Mouse (Mus musculus) left cerebral cortex, postnatal 4 days (tissue): ENCODE results near the gene Thbd. TPM values are rescaled to one million over a fixed set of nuclear protein-coding genes. Genes with fewer than 3 reads are reported as not detected.

Experiments used
- DNase-seq: peaks from one replicate; pipeline ENCODE4 v3.0.0-alpha.2; 2022
- intact Hi-C: fragments of 180-260 bp; cut with DNase I; formaldehyde crosslinking; loops from one replicate; pipeline ENCODE4 v1.15.1; 2025
- total RNA-seq, 2 experiments: library from RNA; stranded (reverse); gene quantifications; 2 replicates each; pipeline ENCODE4 v1.2.3; 2021

Thbd gene
- total RNA-seq, 2 experiments from 2014 or later: 12.8 to 12.9 TPM

- intact Hi-C loops: no loop called here
- DNase-seq: no peak
Measured at GRCm38 (mm10) chr2:148425709-148426382, 17.9 kb upstream of the Thbd start.

DNA sequence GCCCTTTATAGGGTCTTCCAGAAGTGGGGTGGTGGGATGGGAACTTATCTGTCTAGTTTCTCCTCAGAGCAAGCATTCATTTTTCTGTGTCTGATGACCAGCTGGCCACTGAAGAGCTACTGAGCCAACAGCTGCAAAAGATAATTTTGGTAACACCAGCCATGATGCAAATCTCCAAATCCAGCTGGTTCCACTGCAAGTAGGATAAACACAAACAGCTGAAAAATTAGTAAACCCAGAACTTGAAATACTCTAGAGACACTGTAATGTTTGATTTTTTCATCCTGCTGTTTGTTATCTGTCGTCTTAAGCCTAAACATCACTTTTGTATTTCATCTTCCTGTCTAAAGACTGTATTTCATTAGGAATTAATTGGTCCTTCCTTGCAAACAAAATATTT is 13.7 kb upstream of the Thbd start:
- intact Hi-C loops: no loop called here

DNA sequence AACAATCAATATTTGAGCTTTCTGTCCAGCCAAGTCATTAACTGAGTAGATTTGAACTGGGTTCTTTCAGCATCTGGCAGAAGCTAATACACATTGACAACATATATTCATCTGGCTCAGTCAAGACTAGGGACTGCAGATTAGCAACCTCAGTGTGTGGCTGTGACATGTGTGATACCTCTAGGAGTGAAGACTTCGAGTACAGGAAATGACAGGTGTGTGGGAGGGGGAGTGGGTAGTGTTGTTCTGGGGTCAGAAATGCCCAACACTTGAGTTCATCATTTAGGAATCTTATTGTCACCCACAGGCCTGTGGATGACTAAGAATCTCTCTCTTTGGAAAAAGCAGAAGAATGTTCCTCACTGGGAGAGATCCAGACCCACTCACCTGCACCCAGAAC is 13.1 kb upstream of the Thbd start:
- DNase-seq: no peak
- intact Hi-C loops: no loop called here

More for the DNA sequence above, 13.7 kb upstream of the Thbd start:
- DNase-seq: no peak

DNA sequence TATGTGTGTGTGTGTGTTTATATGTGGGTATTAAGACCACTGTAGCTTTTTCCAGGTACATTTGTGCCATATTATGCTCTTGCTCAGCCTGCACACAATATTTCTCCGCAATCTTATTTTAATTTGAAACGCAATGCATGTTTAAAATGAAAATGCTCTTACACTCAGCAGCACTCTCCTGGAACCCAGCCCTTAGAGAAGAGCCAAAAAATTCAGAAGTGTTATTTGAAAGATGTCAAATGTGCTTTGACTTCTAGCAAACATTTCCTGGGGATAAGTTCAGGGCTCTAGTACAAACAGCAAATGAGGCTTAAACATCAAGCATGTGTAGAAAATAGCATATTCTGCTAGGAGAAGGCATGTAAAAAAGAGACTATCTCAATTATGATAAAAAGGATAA is 11.8 kb upstream of the Thbd start:
- intact Hi-C loops: no loop called here
- DNase-seq: no peak

DNA sequence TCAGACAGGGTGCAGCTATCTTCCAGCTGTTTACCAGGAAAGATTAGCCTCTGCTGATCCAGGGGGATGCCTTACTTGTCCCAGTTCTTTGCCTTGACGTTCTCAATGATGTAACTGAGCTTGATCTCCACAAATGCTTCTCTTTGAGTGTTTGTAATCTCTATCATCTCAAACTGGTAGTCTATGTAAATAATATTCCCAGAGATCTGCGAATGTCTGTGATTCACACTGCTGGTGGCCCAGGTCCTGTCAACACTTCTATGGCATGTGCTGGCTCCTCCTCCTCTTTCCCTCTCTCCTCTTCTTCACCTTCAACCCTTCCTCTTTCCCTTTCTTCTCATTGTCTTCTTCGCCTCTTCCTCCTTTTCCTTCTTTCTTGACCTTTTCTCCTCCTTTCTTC is 11.2 kb upstream of the Thbd start:
- intact Hi-C loops: no loop called here
- DNase-seq: no peak

DNA sequence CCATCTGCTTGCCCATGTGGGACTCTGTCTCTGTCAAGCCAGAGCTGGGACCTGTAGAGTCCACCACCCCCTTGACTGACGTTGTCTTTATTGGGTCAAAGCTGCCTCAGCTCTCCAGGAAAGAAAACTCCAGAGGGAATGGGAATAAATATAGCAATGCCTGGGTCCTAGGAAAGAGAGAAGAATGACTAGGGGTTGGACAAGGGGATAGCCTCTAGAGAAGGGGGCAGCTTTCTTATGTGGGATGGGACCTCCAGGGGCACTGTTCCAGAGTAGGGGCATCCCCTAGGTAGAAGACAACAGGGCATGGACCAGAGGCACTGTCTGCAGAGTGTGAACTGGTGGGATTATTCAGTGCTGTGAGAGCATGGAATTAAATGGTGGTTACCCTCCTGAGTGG is 1.8 kb upstream of the Thbd start:
- intact Hi-C loops: loop anchor here (5.0 to 10.0 kb wide), 3 partner anchors 165 to 288 kb away; no protein-coding TSS in a partner anchor
- DNase-seq: no peak

DNA sequence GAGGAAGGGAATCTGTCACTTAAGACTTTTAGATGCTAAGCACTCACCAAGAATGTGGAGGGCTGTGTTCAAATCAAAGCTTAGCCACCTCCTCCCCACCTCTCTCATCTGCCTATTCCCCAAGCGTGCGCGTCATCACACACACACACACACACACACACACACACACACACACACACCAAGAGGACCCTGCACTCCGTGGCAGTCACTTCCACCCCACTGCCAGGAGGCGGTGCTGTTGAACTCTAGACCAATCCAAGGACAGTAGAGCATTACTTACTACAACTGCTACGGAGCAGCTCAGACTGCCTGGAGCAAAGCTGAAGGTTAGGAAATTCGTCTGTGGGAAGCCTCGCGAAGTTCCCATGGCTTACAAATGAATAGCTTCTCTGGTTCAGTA is 1.2 kb upstream of the Thbd start:
- intact Hi-C loops: loop anchor here (5.0 to 10.0 kb wide), 3 partner anchors 166 to 287 kb away; no protein-coding TSS in a partner anchor
- DNase-seq: peak; percentile 74

DNA sequence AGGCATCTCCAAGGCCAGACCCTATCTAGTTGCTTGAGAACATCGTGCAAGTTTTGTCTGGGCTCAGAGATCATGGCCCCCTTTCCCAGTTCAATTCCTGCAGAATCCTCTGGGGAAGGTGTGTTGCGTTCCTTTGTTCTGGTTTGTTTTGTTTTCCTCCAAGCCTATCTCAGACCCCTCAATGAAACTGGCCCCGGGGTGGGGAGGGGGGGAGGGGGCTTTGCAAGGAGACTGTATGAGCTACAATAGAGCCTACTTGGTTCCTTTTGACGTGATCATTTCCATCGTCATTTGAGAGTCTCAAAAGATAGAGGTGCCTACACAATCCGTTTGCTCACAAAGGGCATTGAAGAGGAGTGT is 753 bp upstream of the Thbd start:
- DNase-seq: no peak
- intact Hi-C loops: loop anchor here (5.0 to 10.0 kb wide), 3 partner anchors 166 to 286 kb away; no protein-coding TSS in a partner anchor

- DNase-seq: no peak
- intact Hi-C loops: loop anchor here (5.0 to 10.0 kb wide), 3 partner anchors 168 to 285 kb away; no protein-coding TSS in a partner anchor
Measured at GRCm38 (mm10) chr2:148406971-148407869, 768 bp downstream of the Thbd start.

- no peak for DNase-seq
- intact Hi-C loops: loop anchor here (5.0 to 10.0 kb wide), 3 partner anchors 168 to 284 kb away; no protein-coding TSS in a partner anchor
Measured at GRCm38 (mm10) chr2:148406160-148406970, 1.6 kb downstream of the Thbd start.

GRCm38 (mm10) chr2:148404906-148405305 is 3.1 kb downstream of the Thbd start:
- intact Hi-C loops: loop anchor here (5.0 to 10.0 kb wide), 3 partner anchors 170 to 283 kb away; no protein-coding TSS in a partner anchor
- DNase-seq: no peak

GRCm38 (mm10) chr2:148402227-148402626 is 5.8 kb downstream of the Thbd start:
- intact Hi-C loops: loop anchor here (10.0 kb wide), 2 partner anchors 173 to 253 kb away; no protein-coding TSS in a partner anchor

GRCm38 (mm10) chr2:148398901-148399685 is 8.9 kb downstream of the Thbd start:
- intact Hi-C loops: no loop called here
- no peak for DNase-seq

More at GRCm38 (mm10) chr2:148402227-148402626, 5.8 kb downstream of the Thbd start:
- no peak for DNase-seq

DNA sequence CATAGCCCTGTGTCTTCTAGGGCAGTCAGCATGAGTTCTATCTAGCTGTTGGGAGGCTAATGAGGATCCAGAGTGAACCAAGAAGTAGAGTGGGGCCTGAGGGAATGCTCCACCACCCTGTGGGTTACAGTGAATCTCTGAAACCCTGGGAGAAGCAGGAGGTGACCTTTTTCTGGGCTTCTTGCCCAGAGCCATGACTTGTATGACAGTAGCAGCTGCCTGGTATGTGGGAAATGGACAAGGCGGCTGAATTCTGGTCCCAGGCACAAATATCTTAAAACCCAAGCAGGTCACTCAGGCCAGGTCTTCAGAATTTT is 10.2 kb downstream of the Thbd start:
- no peak for DNase-seq
- intact Hi-C loops: no loop called here

DNA sequence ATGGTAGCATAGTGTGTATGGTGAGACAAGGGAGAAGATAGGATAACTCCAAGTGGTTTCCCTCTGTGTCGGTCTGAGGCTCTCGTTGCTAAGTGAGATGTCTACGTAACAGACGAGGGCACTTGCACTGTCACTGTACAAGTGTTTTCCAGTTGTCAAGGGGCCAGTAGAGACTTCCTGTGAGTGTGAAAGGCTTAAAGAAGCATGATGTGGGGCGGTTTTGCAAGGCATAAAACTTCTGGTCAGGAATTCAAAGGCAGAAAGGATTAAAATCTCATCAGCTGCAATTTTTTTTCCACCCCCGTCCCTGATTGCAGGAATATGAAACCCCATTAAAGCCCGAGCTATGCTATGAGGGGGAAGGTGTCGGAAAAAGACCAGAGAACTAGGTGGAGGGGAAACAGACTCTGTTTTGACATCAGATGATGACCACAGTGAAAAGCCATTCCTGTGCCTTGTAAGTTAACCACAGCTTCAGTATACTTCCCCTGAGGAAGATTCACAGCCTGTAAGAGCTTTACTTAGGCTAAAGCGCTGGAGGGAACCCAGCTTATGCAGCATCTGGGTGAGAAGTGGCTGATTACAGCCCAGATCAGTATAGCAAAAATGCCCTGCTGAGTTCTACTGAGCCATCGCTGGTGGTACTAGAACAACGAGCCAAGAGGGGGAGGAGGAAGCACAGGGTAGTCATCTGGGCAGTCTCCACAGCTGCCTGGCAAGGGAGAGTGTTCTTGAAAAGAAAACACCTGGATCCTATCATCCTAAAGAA is 10.8 kb downstream of the Thbd start:
- intact Hi-C loops: no loop called here
- DNase-seq: no peak

GRCm38 (mm10) chr2:148396209-148396608 is 11.8 kb downstream of the Thbd start:
- intact Hi-C loops: no loop called here
- DNase-seq: no peak

DNA sequence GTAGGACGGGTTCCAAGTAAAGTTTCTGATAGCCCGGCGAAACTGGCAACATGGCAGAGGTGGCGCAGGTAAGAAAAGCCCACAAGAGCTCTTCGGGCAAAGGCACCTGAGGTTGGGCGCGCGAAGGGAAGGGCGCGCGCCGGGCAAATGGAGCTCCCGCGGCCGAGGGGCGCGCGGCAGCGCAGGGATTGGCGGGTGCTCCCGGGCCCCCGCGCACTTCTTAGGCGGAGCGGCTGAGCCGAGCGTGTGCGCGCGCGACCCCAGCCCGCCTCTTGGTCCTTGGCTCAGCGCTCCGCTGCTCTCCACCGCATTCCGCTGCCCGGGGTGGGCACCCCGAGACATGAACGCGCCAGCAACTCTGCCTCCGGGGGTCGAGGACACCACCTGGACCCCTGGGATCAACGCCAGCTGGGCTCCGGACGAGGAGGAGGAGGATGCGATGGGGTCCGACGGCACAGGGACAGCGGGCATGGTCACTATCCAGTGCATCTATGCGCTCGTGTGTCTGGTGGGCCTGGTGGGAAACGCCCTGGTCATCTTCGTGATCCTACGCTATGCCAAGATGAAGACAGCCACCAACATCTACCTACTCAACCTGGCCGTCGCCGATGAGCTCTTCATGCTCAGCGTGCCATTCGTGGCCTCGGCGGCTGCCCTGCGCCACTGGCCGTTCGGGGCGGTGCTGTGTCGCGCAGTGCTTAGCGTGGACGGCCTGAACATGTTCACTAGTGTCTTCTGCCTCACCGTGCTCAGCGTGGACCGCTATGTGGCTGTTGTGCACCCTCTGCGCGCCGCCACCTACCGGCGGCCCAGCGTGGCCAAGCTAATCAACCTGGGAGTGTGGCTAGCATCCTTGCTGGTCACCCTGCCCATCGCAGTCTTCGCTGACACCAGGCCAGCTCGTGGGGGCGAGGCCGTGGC is 12.6 kb downstream of the Thbd start, which contains the start of gene Sstr4:
Sstr4 (plus strand) TSS at position 214 of the 921 bp plus-strand sequence.
- peak; percentile 29 for DNase-seq
- intact Hi-C loops: no loop called here

DNA sequence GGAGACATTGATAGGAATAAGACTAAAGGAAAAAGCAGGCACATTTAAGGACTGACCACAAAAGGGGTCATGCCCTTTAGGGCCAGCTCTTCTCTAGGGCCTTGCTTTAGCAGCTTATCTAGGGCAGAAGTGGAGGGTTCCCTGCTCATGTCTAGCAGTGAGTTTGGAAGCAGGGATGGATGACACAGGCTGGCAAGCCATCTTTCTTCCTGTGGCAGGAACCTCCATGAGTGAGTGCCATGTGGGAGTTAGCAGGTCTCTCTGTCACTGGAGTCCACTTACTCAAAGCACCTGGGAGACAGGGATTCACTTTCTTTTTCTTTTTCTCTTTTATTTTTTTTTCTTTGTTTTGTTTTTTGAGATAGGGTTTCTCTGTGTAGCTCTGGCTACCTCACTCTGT is 14.1 kb downstream of the Thbd start:
- intact Hi-C loops: no loop called here
- DNase-seq: no peak
